Mouse (Mus musculus) midbrain, embryonic 16.5 days (tissue): ENCODE measurements around the gene AC140267.1. TPM values are rescaled to one million over a fixed set of nuclear protein-coding genes. Genes with fewer than 3 reads are reported as not detected.

Source experiments
- ATAC-seq: fragments of 200-750 bp; cut with Nextera tagmentation; 2 replicates; pipeline ENCODE4 v1.8.0; 2017; ENCODE audit warnings: moderate TSS enrichment
- H3K27ac ChIP-seq: fragments of 300-500 bp; sonication (generic); 2 replicates; pipeline ENCODE4 v1.5.1; 2014; ENCODE audit warnings: mild to moderate bottlenecking, low read length, mixed read lengths
- H3K27me3 ChIP-seq: fragments of 300-500 bp; sonication (generic); 2 replicates; pipeline ENCODE4 v1.6.1; 2014; ENCODE audit warnings: low read depth, low read length, mixed read lengths; ENCODE audit not compliant: control insufficient read depth, insufficient read depth
- H3K36me3 ChIP-seq: fragments of 300-500 bp; sonication (generic); 2 replicates; pipeline ENCODE4 v1.6.1; 2014; ENCODE audit warnings: mild to moderate bottlenecking, low read length, moderate library complexity, mixed read lengths; ENCODE audit not compliant: control insufficient read depth, insufficient read depth
- H3K4me1 ChIP-seq: fragments of 300-500 bp; sonication (generic); 2 replicates; pipeline ENCODE4 v1.6.1; 2014; ENCODE audit warnings: mild to moderate bottlenecking, low read length, mixed read lengths; ENCODE audit not compliant: control insufficient read depth, insufficient read depth
- H3K4me2 ChIP-seq: fragments of 300-500 bp; sonication (generic); 2 replicates; pipeline ENCODE4 v1.6.1; 2014; ENCODE audit warnings: mild to moderate bottlenecking, low read length, mixed read lengths
- H3K4me3 ChIP-seq: fragments of 300-500 bp; sonication (generic); 2 replicates; pipeline ENCODE4 v1.5.1; 2014; ENCODE audit warnings: low read depth, mild to moderate bottlenecking, low read length, moderate library complexity, mixed read lengths
- H3K9ac ChIP-seq: fragments of 300-500 bp; sonication (generic); 2 replicates; pipeline ENCODE4 v1.6.1; 2014; ENCODE audit warnings: low read depth, low read length, mixed read lengths
- H3K9me3 ChIP-seq: fragments of 300-500 bp; sonication (generic); replicated peaks from 2 replicates; pipeline ENCODE4 v1.6.1; 2014; ENCODE audit warnings: mild to moderate bottlenecking, low read length, mixed read lengths; ENCODE audit not compliant: control insufficient read depth, poor library complexity, severe bottlenecking
- WGBS: fragments of 180-500 bp; shearing (Covaris S2); extraction: QIAGEN DNeasy Blood & Tissue Kit; methylation state at CpG from one replicate; pipeline ENCODE4 v1.1.7; 2014; 5-methylcytosine and 5-hydroxymethylcytosine counted together
- polyA plus RNA-seq: library from polyadenylated mRNA; unstranded; fragments of >200 nt; fragmentation: Nextera tagmentation; extraction: Ambion mirVana; gene quantifications from 2 replicates; pipeline ENCODE4 v1.2.1, GENCODE M21; 2015

The AC140267.1 gene
- polyA plus RNA-seq, 1 experiment from 2014 or later = 5.5 TPM

DNA sequence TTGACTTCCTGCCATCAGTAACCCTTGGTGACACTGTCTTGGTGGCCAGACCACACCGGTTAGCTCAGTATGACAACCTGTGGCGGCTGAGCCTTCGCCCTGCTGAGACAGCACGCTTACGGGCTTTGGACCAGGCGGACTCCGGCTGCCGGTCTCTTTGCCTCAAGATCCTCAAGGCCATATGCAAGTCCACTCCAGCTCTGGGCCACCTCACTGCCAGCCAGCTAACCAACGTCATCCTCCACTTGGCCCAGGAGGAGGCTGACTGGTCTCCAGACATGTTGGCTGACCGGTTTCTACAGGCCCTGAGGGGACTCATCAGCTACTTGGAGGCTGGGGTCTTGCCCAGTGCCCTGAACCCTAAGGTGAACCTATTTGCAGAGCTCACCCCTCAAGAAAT, 14.0 kb downstream of the AC140267.1 start:
- H3K4me1 ChIP-seq = peaks cover 7% of the 10 kb centered on the region
- H3K4me3 ChIP-seq = no peak overlapping the region
- H3K9me3 ChIP-seq = no peaks in the 10 kb centered on the region
- no peak overlapping the region for H3K27ac ChIP-seq
- no peaks in the 10 kb centered on the region for H3K27me3 ChIP-seq
- H3K9ac ChIP-seq = no peak overlapping the region
- 91% methylated on average over 10 of the region's 10 CpGs for WGBS
- H3K4me2 ChIP-seq = no peak overlapping the region
- H3K36me3 ChIP-seq = peaks cover 24% of the 10 kb centered on the region
- ATAC-seq = no peak

DNA sequence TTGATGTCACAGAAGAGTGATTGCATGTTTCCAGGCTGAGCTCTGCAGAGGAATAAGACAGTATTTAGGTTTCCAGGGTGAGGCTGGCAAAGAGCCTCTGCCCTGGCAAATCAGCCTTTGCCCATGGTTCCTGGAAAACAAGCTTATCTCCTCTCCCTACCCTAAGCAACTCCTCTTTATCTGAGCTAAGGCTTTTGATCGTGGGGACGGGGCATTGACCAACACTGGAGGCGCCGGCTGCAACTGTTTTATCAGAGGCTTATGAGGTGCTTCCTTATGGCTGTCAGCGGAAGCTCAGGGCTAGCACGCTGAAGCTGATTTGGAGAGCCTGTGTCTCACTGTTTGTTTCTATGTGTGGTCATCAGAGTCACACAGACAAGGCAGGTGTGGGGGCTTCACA, 15.0 kb downstream of the AC140267.1 start:
- ATAC-seq = no peak
- H3K4me3 ChIP-seq = no peak overlapping the region
- WGBS = 91% methylated on average over 6 of the region's 6 CpGs
- H3K4me1 ChIP-seq = peaks cover 7% of the 10 kb centered on the region
- H3K9me3 ChIP-seq = no peaks in the 10 kb centered on the region
- H3K27me3 ChIP-seq = no peaks in the 10 kb centered on the region
- no peak overlapping the region for H3K9ac ChIP-seq
- no peak overlapping the region for H3K27ac ChIP-seq
- no peak overlapping the region for H3K4me2 ChIP-seq
- peaks cover 19% of the 10 kb centered on the region for H3K36me3 ChIP-seq

DNA sequence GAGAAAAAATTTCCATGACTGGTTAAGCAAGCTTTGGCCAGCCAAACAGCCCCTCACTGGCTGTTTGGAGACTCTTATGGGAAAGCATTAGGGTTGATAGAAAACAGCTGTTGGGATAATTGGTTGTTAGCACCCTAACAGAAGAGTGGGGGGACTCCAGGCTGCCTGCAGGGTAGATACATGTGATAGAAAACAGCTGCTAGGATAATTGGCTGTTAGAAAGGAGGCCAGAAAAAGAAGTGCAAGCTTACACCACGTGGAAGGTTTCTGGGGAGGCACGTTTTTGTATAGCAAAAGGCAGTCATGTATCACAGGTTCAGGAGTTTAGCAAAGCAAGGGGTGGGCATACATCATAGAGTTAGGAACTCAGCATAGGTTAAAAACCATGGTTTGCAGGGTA, 17.9 kb downstream of the AC140267.1 start:
- no peak for ATAC-seq
- Histone ChIP-seq H3K27me3 (no peaks in the 10 kb centered on the region), H3K9ac (no peak overlapping the region), H3K27ac (peak overlapping the region; percentile 97), H3K4me2 (no peak overlapping the region), H3K36me3 (peaks cover 31% of the 10 kb centered on the region), H3K4me3 (no peak overlapping the region), H3K4me1 (peaks cover 26% of the 10 kb centered on the region), H3K9me3 (no peaks in the 10 kb centered on the region)
- 47% methylated on average over 2 of the region's 2 CpGs for WGBS

DNA sequence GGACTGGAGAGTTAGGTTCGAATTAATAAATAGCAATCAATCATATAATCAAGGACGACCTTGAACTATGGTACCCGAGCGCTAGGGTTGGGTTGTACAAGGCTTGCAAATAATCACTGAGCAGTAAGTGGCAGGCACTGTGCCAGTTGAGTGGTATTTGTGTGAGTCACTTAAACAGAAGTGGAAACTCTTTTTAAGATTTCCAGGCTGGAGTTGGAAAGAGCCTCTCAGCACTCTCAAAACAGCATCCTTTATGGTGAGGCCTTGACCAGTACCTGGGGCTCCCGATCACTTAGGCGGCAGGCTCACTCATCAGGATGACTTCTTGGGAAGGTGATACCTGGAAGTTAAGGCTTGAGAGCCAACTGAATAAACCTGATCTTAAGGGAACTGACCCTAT, 18.6 kb downstream of the AC140267.1 start:
- Histone ChIP-seq H3K9me3 (no peaks in the 10 kb centered on the region), H3K4me3 (peak overlapping the region; percentile 70), H3K4me1 (peaks cover 29% of the 10 kb centered on the region), H3K27me3 (no peaks in the 10 kb centered on the region), H3K9ac (peak overlapping the region; percentile 79), H3K36me3 (peaks cover 30% of the 10 kb centered on the region), H3K4me2 (peak overlapping the region; percentile 79), H3K27ac (peak overlapping the region; percentile 97)
- 57% methylated on average over 6 of the region's 6 CpGs for WGBS
- no peak for ATAC-seq

DNA sequence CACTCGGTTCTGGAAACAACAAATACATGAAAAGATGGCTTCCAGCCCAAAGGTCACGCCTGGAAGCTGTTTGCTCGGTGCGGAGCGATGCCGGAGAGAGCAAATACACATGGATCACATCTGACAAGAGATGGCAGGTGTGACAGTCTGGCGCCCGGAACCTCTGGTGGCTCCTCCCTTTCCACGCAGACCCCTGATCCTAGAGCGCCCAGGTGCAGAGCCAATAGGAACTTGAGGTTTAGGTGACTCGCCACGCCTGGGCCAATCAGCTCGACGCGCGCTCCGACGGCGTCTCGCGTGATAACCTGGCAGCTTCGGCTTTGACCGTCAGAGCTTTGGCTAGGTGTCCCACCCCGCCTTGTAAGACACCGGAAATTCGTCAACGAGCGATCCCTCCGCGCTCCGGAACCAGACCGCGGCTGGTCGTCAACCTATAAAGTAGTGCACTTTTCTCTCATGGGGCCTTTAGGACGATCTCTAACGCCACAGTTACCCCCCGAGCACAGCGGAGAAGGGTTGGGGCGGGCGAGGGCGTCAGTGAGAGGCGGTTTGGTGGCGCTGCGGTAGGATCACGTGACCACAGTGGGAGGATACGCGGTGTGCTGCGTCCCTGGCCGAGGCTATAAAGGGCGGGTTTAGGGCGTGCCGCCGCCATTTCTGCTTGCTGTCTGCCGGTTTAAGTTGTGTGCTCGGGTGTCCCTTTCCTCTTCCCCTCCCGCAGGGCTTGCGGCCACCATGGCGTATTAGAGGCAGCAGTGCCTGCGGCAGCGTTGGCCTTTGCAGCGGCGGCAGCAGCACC, 19.4 kb downstream of the AC140267.1 start, which contains the start of gene Atf4:
Atf4 (plus strand) TSS at position 338 of the 799 bp plus-strand sequence.
- peaks cover 29% of the 10 kb centered on the region for H3K4me1 ChIP-seq
- no peaks in the 10 kb centered on the region for H3K9me3 ChIP-seq
- peak within 1 kb of the TSS; percentile 97 for H3K27ac ChIP-seq
- peak within 1 kb of the TSS; percentile 96 for H3K9ac ChIP-seq
- no peaks in the 10 kb centered on the region for H3K27me3 ChIP-seq
- under 1% methylated on average over 59 of the region's 62 CpGs for WGBS
- ATAC-seq = peak; percentile 98
- peak within 1 kb of the TSS; percentile 70 for H3K4me3 ChIP-seq
- H3K36me3 ChIP-seq = peaks cover 25% of the 10 kb centered on the region
- peak within 1 kb of the TSS; percentile 94 for H3K4me2 ChIP-seq

DNA sequence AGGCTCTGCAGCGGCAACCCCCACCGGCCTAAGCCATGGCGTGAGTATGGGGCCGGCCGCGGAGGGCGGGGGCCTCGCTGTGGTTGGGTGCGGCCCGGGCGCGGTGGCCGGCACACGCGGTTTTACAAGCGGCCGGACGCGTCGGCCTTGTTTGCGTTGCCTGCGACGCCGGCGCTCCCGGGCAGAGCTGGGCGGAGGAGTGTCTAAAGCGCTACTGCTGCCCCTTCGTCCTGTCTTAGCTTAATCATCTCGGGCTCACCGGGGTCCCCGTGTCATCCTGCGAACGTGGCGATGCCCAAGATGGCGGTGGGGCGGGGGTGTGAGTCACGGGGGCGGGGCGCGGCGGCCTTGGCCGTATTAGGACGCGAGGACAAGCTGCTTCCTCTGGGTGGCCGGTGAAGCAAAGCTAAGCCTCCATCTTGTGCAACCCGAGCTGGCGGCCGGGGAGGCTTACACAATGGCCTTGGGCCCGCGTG, 20.0 kb downstream of the AC140267.1 start:
- Histone ChIP-seq H3K9ac (peak overlapping the region; percentile 96), H3K9me3 (no peaks in the 10 kb centered on the region), H3K27me3 (no peaks in the 10 kb centered on the region), H3K36me3 (peaks cover 28% of the 10 kb centered on the region), H3K27ac (peak overlapping the region; percentile 97), H3K4me3 (peak overlapping the region; percentile 70), H3K4me2 (peak overlapping the region; percentile 94), H3K4me1 (peaks cover 29% of the 10 kb centered on the region)
- ATAC-seq = peak; percentile 44
- under 1% methylated on average over 49 of the region's 51 CpGs for WGBS

DNA sequence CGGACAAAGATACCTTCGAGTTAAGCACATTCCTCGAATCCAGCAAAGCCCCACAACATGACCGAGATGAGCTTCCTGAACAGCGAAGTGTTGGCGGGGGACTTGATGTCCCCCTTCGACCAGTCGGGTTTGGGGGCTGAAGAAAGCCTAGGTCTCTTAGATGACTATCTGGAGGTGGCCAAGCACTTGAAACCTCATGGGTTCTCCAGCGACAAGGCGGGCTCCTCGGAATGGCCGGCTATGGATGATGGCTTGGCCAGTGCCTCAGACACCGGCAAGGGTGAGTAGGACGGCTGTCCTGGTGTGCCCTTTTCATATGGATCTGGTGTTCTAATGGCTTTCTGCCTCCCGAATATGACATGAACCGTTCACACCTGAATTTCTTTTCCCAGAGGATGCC, 20.6 kb downstream of the AC140267.1 start:
- Histone ChIP-seq H3K9me3 (no peaks in the 10 kb centered on the region), H3K9ac (peak overlapping the region; percentile 96), H3K27me3 (no peaks in the 10 kb centered on the region), H3K27ac (peak overlapping the region; percentile 97), H3K4me1 (peaks cover 29% of the 10 kb centered on the region), H3K4me3 (peak overlapping the region; percentile 70), H3K4me2 (peak overlapping the region; percentile 94), H3K36me3 (peaks cover 28% of the 10 kb centered on the region)
- no peak for ATAC-seq
- WGBS = 12% methylated on average over 16 of the region's 16 CpGs

DNA sequence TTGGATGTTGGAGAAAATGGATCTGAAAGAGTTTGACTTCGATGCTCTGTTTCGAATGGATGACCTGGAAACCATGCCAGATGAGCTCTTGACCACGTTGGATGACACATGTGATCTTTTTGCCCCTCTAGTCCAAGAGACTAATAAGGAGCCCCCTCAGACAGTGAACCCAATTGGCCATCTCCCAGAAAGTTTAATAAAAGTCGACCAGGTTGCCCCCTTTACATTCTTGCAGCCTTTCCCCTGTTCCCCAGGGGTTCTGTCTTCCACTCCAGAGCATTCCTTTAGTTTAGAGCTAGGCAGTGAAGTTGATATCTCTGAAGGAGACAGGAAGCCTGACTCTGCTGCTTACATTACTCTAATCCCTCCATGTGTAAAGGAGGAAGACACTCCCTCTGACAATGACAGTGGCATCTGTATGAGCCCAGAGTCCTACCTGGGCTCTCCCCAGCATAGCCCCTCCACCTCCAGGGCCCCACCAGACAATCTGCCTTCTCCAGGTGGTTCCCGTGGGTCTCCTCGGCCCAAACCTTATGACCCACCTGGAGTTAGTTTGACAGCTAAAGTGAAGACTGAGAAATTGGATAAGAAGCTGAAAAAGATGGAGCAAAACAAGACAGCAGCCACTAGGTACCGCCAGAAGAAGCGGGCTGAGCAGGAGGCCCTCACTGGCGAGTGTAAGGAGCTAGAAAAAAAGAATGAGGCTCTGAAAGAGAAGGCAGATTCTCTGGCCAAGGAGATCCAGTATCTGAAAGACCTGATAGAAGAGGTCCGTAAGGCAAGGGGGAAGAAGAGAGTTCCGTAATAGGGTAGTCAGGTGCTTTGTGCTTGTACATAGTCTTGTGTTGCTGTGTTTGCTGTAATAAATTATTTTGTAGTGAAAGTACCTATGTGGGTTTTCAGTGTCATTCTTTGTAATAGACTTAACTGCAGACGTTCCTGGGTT, 21.3 kb downstream of the AC140267.1 start:
- ATAC-seq = no peak
- H3K9me3 ChIP-seq = no peaks in the 10 kb centered on the region
- H3K27me3 ChIP-seq = no peaks in the 10 kb centered on the region
- H3K4me2 ChIP-seq = peak overlapping the region; percentile 94
- H3K27ac ChIP-seq = peak overlapping the region; percentile 97
- peaks cover 28% of the 10 kb centered on the region for H3K36me3 ChIP-seq
- peak overlapping the region; percentile 96 for H3K9ac ChIP-seq
- peak overlapping the region; percentile 70 for H3K4me3 ChIP-seq
- WGBS = 66% methylated on average over 12 of the region's 12 CpGs
- peaks cover 29% of the 10 kb centered on the region for H3K4me1 ChIP-seq
